Mouse (Mus musculus) induced T-regulatory cell, adult 2 months (primary cell): Measurements from ENCODE around the gene Olfr1355.
"Not testable (repeated sequence)": the region's sequence is repeated elsewhere in the genome, so short reads cannot be mapped to it uniquely, and the experiment has no call there.

Experiments used
- DNase-seq: peaks from one replicate; pipeline ENCODE4 v3.0.0-alpha.2; 2012; ENCODE audit warnings: low read depth

Gene Olfr1355

DNA sequence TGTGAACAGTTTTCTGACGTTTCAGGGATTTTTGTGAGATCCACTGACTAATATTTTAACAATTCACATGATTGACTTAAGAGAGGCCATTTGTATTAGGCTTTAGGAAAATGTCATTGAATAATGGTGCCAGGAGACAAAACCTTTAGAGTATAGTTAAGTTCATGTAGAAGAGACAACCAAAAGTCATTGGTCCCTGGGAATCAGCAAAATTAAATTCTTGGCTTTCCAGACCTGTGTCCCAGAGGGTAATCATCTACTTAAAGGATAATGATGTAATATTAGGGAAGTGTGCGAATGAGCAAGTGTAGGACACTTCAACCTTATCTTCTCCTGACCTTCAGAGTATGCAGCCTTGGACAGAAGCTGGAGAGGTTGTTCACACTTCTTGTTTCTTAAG, at the start of gene Olfr1355:
Olfr1355 (plus strand) TSS at position 301 of the 400 bp plus-strand sequence.
- DNase-seq: no peak

DNA sequence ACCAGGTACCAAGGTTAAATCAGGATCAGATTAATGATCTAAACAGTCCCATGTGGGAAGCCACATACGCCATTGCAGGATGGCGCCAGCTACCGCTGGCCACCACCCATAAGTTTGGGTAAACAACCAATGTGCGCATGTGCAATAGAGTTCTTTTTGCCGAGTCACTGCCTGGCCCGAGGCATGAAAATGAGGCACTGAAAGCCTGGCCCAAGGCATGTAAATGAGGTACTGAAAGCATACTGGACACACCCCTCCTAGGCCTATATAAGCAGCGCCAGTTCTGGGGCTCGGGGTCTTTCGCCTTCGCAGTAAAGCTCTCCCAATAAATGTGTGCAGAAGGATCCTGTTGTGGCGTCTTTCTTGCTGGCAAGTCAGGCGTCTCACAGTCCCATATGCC, 34.9 kb upstream of the Olfr1355 start:
- not testable (repeated sequence) for DNase-seq

DNA sequence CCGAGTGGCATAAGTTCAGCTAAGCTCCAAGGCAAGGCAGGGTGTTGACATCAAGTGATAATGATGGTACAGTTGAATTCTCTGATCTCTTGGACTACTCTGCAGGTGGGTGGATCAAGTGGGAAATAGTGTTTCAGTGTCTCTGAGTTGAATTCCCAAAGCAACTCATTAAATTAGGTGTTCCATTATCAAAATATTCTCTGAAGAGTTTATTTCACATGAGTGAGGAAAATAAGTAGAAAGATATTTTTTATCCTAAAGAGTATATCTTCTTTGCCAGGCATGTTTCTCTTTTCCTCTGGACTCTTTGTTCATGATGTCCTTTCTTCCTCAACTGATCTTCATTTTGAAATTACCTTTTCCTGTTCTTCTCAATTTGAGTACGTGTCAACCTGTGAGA, 23.3 kb upstream of the Olfr1355 start, which contains the start of gene Olfr1356:
Olfr1356 (minus strand) TSS at position 101 of the 400 bp plus-strand sequence.
- DNase-seq: no peak

DNA sequence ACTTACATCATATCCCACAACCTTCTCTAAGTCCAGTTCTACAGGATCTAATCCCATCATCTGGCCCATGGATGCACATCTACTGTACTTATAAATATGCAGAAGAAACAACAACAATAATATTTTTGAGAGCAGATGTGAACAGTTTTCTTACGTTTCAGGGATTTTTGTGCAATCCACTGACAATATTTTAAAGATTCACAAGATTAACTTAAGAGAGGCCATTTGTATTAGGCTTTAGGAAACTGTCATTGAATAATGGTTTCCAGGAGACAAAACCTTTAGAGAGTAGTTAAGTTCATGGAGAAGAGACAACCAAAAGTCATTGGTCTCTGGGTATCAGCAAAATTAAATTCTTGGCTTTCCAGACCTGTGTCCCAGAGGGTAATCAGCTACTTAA, 37.5 kb downstream of the Olfr1355 start, which contains the start of gene Olfr1354:
Olfr1354 (plus strand) TSS at position 301 of the 400 bp plus-strand sequence.
- DNase-seq: not testable (repeated sequence)
